Mouse (Mus musculus): ENCODE data around the gene Phxr2. TPM values are rescaled to one million over a fixed set of nuclear protein-coding genes. Genes with fewer than 3 reads are reported as not detected.

Gene Phxr2
- polyA plus RNA-seq, 1 experiment: not detected

GRCm38 (mm10) chr10:99116650-99117615, 9.2 kb downstream of the Phxr2 start:
- no peaks in the 10 kb centered on the region; the same call in 1 of the 2 replicates for H3K4me1 ChIP-seq (ENCODE audit: control insufficient read depth, insufficient read depth, insufficient read length, low read length)
- H3K4me3 ChIP-seq (ENCODE audit: insufficient read depth, low read depth, low read length): no peak overlapping the region
- no peak overlapping the region for H3K27ac ChIP-seq (replicated peaks; ENCODE audit: low read depth, low read length)

DNA sequence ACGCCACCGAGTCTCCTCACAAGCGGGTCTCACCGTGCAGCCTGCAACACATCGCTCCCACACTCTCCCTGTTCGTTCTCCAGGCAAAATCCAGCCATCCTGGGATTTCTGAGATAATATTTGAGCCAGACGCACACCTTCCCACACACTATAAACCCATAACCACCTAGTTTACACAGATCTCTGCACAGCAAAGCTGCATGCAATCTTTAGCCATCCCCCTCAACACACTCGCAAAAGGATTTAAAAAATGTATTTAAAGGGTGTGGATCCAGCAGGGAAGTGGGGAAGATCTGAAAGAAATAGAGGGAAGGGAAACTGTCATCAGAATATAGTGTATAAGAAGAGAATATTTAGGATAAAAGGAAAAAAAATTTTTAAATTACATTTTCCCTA, 9.9 kb downstream of the Phxr2 start:
- Histone ChIP-seq H3K4me3 (ENCODE audit: insufficient read depth, low read depth, low read length) (no peak overlapping the region), H3K4me1 (ENCODE audit: control insufficient read depth, insufficient read depth, insufficient read length, low read length) (no peaks in the 10 kb centered on the region; the same call in 1 of the 2 replicates), H3K27ac (replicated peaks; ENCODE audit: low read depth, low read length) (no peak overlapping the region)

DNA sequence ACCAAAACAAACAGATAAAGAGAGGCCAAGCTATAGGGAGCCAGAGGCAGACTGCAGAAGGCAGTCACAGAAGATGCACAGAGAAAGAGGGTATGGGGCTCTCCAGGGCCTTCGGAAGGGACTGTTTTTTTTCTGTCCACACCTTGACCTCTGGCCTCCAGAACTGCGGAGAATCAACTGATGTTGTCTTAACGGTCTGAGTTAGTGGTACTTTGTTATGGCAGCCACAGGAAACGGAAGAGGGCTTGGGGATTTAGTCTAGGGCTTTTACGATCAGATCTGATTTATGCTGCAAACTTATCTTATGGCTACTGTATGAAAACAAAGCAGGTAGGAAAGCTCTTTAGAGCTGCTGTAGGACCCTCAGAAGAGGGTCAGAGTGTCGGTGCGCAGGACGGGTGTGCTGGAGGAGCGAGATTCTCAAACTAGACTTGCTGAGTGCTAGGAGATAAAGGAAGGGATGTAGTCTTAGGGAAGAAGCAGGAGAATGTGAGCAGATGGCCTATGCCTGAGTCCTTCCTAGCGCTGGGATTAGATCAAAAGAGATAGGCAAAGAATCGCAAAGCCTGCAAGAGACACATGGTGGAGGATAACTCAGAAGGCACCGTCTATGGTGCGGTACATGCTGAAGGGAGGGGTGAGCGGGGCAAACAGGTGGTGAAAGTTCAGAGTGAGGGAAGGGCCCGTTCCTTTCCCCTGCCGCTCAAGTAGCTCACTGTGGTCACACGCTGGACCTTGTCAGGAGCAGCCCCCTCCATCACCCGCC, 10.5 kb downstream of the Phxr2 start:
- no peak overlapping the region for H3K4me3 ChIP-seq (ENCODE audit: insufficient read depth, low read depth, low read length)
- no peaks in the 10 kb centered on the region; the same call in 1 of the 2 replicates for H3K4me1 ChIP-seq (ENCODE audit: control insufficient read depth, insufficient read depth, insufficient read length, low read length)
- no peak overlapping the region for H3K27ac ChIP-seq (replicated peaks; ENCODE audit: low read depth, low read length)

DNA sequence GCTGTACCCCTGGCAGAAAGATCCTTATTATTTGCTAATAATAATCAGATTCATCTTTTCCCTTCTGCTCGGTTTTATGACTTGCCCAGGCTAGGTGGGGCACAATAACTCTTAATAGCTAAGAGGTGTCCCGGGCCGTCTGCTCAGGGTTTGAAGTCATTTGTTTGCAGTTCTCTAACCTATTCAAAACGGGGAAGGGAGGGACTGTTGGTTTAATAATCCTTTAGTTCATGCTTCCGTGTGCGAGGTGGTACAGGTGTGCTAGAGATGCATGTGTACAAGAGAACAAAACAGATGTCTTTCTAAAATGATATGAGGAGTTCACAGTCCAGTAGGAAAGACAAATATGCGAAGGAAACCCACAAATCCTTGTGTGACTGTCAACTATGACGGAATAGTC, 11.8 kb downstream of the Phxr2 start:
- Histone ChIP-seq H3K4me1 (ENCODE audit: control insufficient read depth, insufficient read depth, insufficient read length, low read length) (no peaks in the 10 kb centered on the region; the same call in 1 of the 2 replicates), H3K27ac (replicated peaks; ENCODE audit: low read depth, low read length) (no peak overlapping the region), H3K4me3 (ENCODE audit: insufficient read depth, low read depth, low read length) (no peak overlapping the region)

- H3K4me1 ChIP-seq (ENCODE audit: control insufficient read depth, insufficient read depth, insufficient read length, low read length): no peaks in the 10 kb centered on the region; the same call in 1 of the 2 replicates
- no peak overlapping the region for H3K4me3 ChIP-seq (ENCODE audit: insufficient read depth, low read depth, low read length)
- H3K27ac ChIP-seq (replicated peaks; ENCODE audit: low read depth, low read length): no peak overlapping the region
These were observed 12.6 kb downstream of the Phxr2 start for GRCm38 (mm10) chr10:99113533-99113932.

GRCm38 (mm10) chr10:99108431-99108982, 17.6 kb downstream of the Phxr2 start:
- Histone ChIP-seq H3K4me3 (ENCODE audit: insufficient read depth, low read depth, low read length) (peak overlapping the region; percentile 100), H3K27ac (replicated peaks; ENCODE audit: low read depth, low read length) (peak overlapping the region; percentile 64), H3K4me1 (ENCODE audit: control insufficient read depth, insufficient read depth, insufficient read length, low read length) (no peaks in the 10 kb centered on the region)

- Histone ChIP-seq H3K4me1 (ENCODE audit: control insufficient read depth, insufficient read depth, insufficient read length, low read length) (no peaks in the 10 kb centered on the region), H3K27ac (replicated peaks; ENCODE audit: low read depth, low read length) (peak within 1 kb of the TSS; percentile 73), H3K4me3 (ENCODE audit: insufficient read depth, low read depth, low read length) (peak within 1 kb of the TSS; percentile 100)
These were observed 18.2 kb downstream of the Phxr2 start, which contains the start of gene Galnt4 for GRCm38 (mm10) chr10:99107964-99108363. Gene Galnt4 (plus strand): TSS chr10:99108159.

GRCm38 (mm10) chr10:99106703-99107631, 19.2 kb downstream of the Phxr2 start, which contains the start of gene Poc1b:
Gene Poc1b (plus strand): TSS chr10:99107036.
- peak within 1 kb of the TSS; percentile 100 for H3K4me3 ChIP-seq (ENCODE audit: insufficient read depth, low read depth, low read length)
- H3K27ac ChIP-seq (replicated peaks; ENCODE audit: low read depth, low read length): peak within 1 kb of the TSS; percentile 87
- H3K4me1 ChIP-seq (ENCODE audit: control insufficient read depth, insufficient read depth, insufficient read length, low read length): no peaks in the 10 kb centered on the region

DNA sequence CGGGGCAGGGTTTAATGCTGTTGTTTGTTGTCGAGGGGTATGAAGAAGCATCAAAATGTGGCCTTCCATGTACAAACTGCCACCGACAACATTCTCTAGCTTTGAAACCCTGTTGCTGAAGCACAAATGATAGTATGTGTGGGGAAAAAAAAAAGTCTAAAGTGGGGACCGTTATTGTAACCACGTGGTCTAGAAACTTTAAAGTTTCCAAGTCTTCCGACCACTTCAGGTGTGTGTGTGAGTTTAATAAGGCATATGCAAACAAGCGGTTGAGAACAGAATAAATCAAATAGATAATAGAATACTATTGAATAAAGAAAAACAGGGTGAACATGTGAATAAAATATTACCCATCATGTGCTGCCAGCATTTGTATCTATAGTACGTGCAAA, 19.8 kb downstream of the Phxr2 start:
- Histone ChIP-seq H3K4me1 (ENCODE audit: control insufficient read depth, insufficient read depth, insufficient read length, low read length) (no peaks in the 10 kb centered on the region), H3K4me3 (ENCODE audit: insufficient read depth, low read depth, low read length) (peak overlapping the region; percentile 100), H3K27ac (replicated peaks; ENCODE audit: low read depth, low read length) (no peak overlapping the region)

DNA sequence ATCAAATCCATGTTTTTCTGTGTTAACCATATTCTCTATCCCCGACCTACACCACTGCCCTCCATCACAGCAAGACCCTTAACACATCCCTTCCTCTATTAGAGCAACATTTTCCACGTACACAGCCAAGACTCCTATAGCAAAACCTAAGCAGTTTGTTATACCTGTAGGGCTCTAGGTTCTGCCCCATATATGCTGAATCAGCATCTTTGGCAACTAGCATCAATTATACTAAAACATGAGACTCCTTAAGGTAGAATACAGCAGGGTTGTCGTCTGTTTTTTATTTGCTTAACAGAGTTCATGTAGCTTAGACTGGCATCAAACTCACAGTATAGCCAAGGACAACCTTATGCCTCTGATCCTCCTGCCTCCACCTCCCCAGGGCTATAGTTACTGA, 20.6 kb downstream of the Phxr2 start:
- Histone ChIP-seq H3K4me3 (ENCODE audit: insufficient read depth, low read depth, low read length) (no peak overlapping the region), H3K4me1 (ENCODE audit: control insufficient read depth, insufficient read depth, insufficient read length, low read length) (no peaks in the 10 kb centered on the region), H3K27ac (replicated peaks; ENCODE audit: low read depth, low read length) (no peak overlapping the region)

DNA sequence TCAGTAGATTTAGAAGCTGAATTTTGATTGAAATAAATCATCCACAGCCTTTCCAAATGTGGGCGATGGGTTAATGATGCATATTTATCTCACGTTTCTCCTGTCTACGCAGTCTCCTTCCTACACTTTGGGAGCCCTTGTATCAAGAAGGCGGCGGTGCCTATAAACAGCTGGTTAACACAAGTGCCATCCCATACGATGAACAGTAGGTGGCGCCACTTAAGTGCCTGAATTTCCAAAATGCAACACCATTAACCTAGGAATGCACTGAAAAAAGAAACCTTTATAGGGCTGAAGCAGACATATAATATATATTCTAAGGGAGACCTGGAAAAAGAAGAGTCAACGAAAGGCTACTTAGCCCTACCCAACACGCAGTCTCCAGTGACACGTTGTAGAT, 28.8 kb downstream of the Phxr2 start:
- H3K4me3 ChIP-seq (ENCODE audit: insufficient read depth, low read depth, low read length): no peak overlapping the region
- H3K27ac ChIP-seq (replicated peaks; ENCODE audit: low read depth, low read length): no peak overlapping the region
- no peaks in the 10 kb centered on the region for H3K4me1 ChIP-seq (ENCODE audit: control insufficient read depth, insufficient read depth, insufficient read length, low read length)

- no peaks in the 10 kb centered on the region for H3K4me1 ChIP-seq (ENCODE audit: control insufficient read depth, insufficient read depth, insufficient read length, low read length)
- no peak overlapping the region for H3K27ac ChIP-seq (replicated peaks; ENCODE audit: low read depth, low read length)
- no peak overlapping the region for H3K4me3 ChIP-seq (ENCODE audit: insufficient read depth, low read depth, low read length)
These were observed 31.0 kb downstream of the Phxr2 start for GRCm38 (mm10) chr10:99095114-99095513.

DNA sequence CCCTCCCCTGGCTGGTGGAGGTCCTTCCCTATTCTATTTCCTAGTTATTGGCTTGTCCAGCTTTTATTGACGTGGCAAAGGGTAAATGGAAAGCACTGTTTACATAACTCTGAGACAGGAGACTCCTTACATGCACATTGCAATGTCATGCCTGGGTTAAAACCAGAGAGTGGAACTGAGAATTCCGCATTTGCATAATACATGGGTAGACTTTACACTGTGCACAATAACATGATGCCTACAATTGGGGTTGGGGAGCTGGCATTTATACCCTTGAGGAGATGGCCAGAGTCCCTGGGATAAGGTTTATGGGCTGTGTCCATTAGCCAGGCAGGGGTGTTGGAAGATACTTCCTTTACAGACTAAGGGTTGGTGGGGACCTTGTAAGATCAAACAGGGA, 32.8 kb downstream of the Phxr2 start:
- H3K27ac ChIP-seq (replicated peaks; ENCODE audit: low read depth, low read length): no peak overlapping the region
- H3K4me3 ChIP-seq (ENCODE audit: insufficient read depth, low read depth, low read length): no peak overlapping the region
- no peaks in the 10 kb centered on the region for H3K4me1 ChIP-seq (ENCODE audit: control insufficient read depth, insufficient read depth, insufficient read length, low read length)

DNA sequence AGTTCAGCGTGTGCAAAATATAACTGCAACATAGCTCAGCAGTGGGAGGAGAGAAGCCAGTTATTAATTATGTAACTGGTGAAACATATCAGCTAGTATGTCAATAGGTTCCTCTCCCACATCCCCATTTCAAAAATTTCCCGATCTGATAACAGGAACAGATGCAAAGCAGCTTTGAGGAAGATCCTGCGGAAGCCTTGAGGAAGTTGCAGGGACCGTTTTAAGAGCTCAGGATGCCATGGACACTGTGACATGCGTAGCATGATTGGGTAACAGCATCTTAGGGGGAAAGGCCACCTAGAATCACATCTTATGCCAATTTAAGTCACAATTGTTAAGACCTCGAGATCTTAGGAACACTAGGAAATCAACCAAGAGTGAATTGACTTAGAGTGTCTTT, 36.2 kb downstream of the Phxr2 start:
- no peak overlapping the region for H3K27ac ChIP-seq (replicated peaks; ENCODE audit: low read depth, low read length)
- no peaks in the 10 kb centered on the region for H3K4me1 ChIP-seq (ENCODE audit: control insufficient read depth, insufficient read depth, insufficient read length, low read length)
- no peak overlapping the region for H3K4me3 ChIP-seq (ENCODE audit: insufficient read depth, low read depth, low read length)
